Mouse (Mus musculus): ENCODE results near the gene Cacnb4.
A peak's percentile ranks its signal among the peaks of the same experiment; 100 is the strongest.

Cacnb4 gene

GRCm38 (mm10) chr2:52512865-52513388 lies 163.7 kb downstream of the Cacnb4 start:
- DNase-seq, result no peak

- no peak for DNase-seq
These were observed 164.4 kb downstream of the Cacnb4 start for GRCm38 (mm10) chr2:52512206-52512605.

GRCm38 (mm10) chr2:52511799-52512198 lies 164.8 kb downstream of the Cacnb4 start:
- DNase-seq, result no peak

GRCm38 (mm10) chr2:52509779-52510500 lies 166.7 kb downstream of the Cacnb4 start:
- DNase-seq, result peak; percentile 71

- no peak for DNase-seq
These were observed 171.5 kb downstream of the Cacnb4 start for GRCm38 (mm10) chr2:52505164-52505563.

GRCm38 (mm10) chr2:52504762-52505161 lies 171.9 kb downstream of the Cacnb4 start:
- no peak for DNase-seq

- DNase-seq, result peak; percentile 81
These were observed 176.8 kb downstream of the Cacnb4 start for GRCm38 (mm10) chr2:52499849-52500262.

GRCm38 (mm10) chr2:52499101-52499537 lies 177.5 kb downstream of the Cacnb4 start:
- DNase-seq, result no peak

- DNase-seq, result no peak
These were observed 181.4 kb downstream of the Cacnb4 start for GRCm38 (mm10) chr2:52495097-52495694.

- no peak for DNase-seq
These were observed 182.4 kb downstream of the Cacnb4 start for GRCm38 (mm10) chr2:52494274-52494673.

- no peak for DNase-seq
These were observed 183.8 kb downstream of the Cacnb4 start for GRCm38 (mm10) chr2:52492867-52493266.

GRCm38 (mm10) chr2:52489840-52490239 lies 186.8 kb downstream of the Cacnb4 start:
- DNase-seq, result no peak

- DNase-seq, result no peak
These were observed 193.1 kb downstream of the Cacnb4 start for GRCm38 (mm10) chr2:52483496-52483895.

GRCm38 (mm10) chr2:52480476-52480875 lies 196.2 kb downstream of the Cacnb4 start:
- no peak for DNase-seq

- DNase-seq, result no peak
These were observed 198.1 kb downstream of the Cacnb4 start for GRCm38 (mm10) chr2:52478501-52478900.

- no peak for DNase-seq
These were observed 199.1 kb downstream of the Cacnb4 start for GRCm38 (mm10) chr2:52477550-52477907.

- DNase-seq, result no peak
These were observed 199.7 kb downstream of the Cacnb4 start for GRCm38 (mm10) chr2:52476801-52477549.

- no peak for DNase-seq
These were observed 200.8 kb downstream of the Cacnb4 start for GRCm38 (mm10) chr2:52475854-52476253.

GRCm38 (mm10) chr2:52474570-52474969 lies 202.1 kb downstream of the Cacnb4 start:
- DNase-seq, result no peak

GRCm38 (mm10) chr2:52471545-52472291 lies 204.9 kb downstream of the Cacnb4 start:
- no peak for DNase-seq

GRCm38 (mm10) chr2:52470044-52470560 lies 206.5 kb downstream of the Cacnb4 start:
- no peak for DNase-seq

- DNase-seq, result no peak
These were observed 209.0 kb downstream of the Cacnb4 start for GRCm38 (mm10) chr2:52467629-52468028.
